Mouse (Mus musculus) CD8-positive naive resting alpha-beta T cell, adult 2 months (primary cell): ENCODE data around the gene Ezh2.
"Not testable (repeated sequence)": the region's sequence is repeated elsewhere in the genome, so short reads cannot be mapped to it uniquely, and the experiment has no call there.

Experiments used
- DNase-seq, 2 experiments: peaks; one replicate each; pipeline ENCODE4 v3.0.0; 2022; ENCODE audit warnings: low read depth in 2 of 2, low spot score in 2 of 2

The Ezh2 gene

DNA sequence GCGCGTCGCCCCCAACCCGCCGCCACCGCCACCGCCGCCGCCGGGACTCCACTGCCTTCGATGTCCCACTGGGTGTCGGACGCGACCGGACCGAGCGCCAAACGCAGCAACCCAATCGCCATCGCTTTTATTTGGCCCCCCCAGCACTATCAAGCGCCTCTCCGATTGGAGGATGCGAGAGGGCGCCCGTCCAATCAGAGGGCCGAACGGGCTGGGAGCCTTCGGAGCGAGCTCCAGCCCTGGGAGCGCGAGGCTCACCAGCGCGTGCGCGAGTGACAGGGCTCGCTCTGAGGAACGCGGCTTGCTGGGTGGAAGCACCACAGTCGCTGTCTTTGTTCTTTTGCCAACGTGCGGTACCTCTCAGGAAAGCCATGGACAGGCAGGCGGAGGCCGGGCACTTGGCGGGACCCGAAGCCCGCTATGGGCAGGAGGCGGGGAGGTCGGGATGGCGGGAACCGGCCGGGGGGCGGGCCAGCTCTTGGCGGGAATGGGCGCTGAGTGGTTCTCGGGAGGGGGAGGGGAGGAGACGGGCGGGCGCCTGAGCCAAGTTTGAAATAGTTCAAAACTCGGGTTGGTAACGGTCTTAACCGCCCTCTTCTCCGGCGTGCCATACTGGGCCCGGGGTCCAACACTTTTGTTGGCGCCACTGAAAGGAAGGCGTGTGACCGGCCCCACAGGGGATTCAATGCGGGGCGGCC lies at the start of gene Ezh2:
Gene Ezh2, minus strand, starts transcription at position 416 of the 698 bp plus-strand sequence.
- peak; percentile 92 for DNase-seq

DNA sequence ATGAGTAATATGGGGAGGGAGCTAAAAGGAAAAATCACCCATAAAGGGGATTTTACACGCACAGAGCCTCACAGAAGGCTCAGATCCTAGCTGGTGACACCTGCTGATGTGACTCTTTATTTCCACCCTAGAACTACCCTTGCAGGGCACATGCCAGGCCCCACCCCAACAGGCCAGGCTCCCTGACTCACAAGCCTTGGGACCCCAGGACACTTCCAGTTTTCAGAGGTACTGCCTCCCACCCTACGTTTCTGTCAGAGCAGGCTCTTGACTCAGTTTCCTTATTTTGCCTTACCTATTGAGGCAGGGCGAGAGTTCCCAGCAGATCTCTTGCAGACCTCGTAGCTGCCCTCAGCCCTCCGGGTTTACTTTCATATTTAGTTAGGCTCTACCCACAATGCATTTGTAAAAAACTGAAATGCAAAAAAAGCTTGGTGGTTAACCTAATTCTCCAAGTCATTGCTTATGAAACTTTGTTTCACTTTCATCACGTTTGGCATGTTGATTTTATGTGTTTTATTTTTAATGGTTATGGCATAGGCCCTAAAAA lies 41.5 kb upstream of the Ezh2 start:
- DNase-seq: peak; percentile 35 to 61

DNA sequence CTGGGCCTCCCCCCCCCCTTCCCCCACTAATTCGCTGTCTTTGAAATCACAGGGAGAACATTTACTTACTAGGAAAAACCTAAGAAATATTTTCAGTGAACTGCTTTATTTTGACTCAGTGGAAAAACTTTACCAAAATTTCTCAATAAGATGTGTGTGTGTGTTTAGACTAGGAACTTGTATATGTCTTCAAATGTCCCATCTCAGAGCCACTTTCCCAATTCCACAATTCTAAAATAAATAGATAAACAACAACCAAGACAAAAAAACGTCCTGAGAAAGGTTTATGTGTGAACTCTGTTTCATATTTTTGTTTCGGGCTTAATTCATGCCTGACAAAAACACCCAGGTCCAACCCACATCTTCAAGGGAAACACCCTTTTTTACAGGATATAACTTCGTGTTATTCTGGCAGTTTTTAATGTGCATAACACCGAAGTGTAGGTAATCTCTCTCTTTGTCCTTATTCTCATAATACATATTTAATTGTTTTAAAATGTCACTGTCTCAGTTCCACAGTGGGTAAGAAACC lies 40.9 kb upstream of the Ezh2 start:
- no peak for DNase-seq

DNA sequence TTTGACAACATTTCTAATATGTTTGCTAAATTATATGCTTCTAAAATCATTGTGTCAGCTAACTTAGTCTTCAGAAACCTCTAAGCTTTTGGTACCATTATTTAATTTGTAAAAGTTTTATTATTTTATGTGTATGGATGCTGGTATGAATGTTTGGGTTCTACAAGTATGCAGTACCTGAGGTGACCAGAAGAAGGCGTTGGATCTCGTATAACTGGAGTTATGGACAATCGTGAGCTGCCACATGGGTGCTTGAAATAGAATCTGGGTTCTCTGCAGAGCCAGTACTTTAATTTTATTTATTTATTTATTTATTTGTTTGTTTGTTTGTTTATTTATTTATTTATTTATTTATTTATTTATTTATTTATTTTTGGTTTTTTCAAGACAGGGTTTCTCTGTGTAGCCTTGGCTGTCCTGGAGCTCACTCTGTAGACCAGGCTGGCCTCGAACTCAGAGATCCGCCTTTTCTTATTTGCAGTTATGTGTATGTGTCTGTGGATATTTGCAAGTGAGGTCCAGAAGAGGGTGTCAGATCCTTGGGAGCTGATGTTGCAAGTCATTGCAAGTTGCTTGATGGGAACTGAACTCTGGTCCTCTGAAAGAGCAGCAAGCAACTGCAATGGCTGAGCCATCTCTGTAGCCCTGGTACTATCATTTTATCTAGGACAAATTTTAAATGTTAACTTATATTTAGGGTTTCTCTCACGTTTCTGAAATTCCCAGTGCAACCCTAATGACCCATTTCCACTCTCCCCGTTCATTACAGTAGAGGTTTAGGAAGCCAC lies 40.3 kb upstream of the Ezh2 start:
- DNase-seq: no peak

GRCm38 (mm10) chr6:47633467-47633866 lies 38.3 kb upstream of the Ezh2 start:
- no peak for DNase-seq

DNA sequence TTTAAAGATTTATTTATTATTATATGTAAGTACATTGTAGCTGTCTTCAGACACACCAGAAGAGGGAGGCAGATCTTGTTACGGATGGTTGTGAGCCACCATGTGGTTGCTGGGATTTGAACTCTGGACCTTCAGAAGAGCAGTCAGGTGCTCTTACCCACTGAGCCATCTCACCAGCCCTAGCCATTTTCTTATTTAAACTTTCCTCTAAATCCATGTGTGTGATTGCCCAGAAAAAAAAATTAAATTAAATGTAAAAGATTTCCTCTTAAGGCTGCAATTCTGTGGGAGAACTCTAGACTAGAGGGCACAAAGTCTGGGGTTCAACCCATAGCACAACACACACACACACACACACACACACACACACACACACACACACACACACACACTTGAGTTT lies 34.9 kb upstream of the Ezh2 start:
- DNase-seq: not testable (repeated sequence)

- no peak for DNase-seq
Measured at GRCm38 (mm10) chr6:47627978-47628377, 32.8 kb upstream of the Ezh2 start.

- DNase-seq: not testable (repeated sequence)
Measured at GRCm38 (mm10) chr6:47626976-47627375, 31.8 kb upstream of the Ezh2 start.

DNA sequence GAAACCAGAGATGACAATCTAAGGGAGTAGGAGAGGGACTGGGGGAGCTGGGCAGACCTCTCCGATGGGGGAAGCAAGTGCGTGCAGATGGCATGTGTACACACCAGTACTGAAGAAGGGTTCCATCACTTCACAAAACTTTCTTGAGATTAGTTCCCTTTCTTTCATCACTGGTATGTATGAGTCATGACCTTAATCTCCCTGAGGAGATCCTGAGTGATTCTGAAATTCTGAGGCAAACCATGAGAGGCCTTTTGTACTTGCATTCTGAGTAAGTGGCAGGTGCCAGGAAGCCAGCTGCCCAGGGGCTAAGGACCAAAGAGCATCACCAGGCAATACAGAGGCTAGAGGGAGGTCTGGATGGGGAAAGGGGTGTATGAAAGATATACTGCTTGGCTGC lies 25.9 kb upstream of the Ezh2 start:
- DNase-seq: no peak

- DNase-seq: not testable (repeated sequence)
Measured at GRCm38 (mm10) chr6:47608306-47608705, 13.2 kb upstream of the Ezh2 start.

GRCm38 (mm10) chr6:47601931-47602330 lies 6.8 kb upstream of the Ezh2 start:
- no peak for DNase-seq

- DNase-seq: no peak
Measured at GRCm38 (mm10) chr6:47595696-47596095, 555 bp upstream of the Ezh2 start.

GRCm38 (mm10) chr6:47594141-47594835 lies 853 bp downstream of the Ezh2 start:
- peak; percentile 49 to 56 for DNase-seq

GRCm38 (mm10) chr6:47593590-47593989 lies 1.6 kb downstream of the Ezh2 start:
- no peak for DNase-seq

DNA sequence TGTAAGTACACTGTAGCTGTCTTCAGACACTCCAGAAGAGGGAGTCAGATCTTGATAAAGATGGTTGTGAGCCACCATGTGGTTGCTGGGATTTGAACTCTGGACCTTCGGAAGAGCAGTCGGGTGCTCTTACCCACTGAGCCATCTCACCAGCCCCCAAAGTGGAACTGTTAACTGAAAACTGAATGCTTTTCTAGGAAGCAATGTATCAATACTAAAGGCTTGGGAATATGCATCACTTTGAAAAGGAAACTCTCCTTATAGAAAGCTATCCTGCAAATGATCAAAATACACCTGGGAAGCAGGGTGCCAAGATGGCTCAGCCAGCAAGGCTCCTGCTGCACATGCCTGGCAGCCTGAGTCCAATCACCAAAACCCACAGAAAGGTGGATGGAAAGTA lies 7.8 kb downstream of the Ezh2 start:
- not testable (repeated sequence) for DNase-seq

GRCm38 (mm10) chr6:47572887-47573286 lies 22.3 kb downstream of the Ezh2 start:
- no peak for DNase-seq

DNA sequence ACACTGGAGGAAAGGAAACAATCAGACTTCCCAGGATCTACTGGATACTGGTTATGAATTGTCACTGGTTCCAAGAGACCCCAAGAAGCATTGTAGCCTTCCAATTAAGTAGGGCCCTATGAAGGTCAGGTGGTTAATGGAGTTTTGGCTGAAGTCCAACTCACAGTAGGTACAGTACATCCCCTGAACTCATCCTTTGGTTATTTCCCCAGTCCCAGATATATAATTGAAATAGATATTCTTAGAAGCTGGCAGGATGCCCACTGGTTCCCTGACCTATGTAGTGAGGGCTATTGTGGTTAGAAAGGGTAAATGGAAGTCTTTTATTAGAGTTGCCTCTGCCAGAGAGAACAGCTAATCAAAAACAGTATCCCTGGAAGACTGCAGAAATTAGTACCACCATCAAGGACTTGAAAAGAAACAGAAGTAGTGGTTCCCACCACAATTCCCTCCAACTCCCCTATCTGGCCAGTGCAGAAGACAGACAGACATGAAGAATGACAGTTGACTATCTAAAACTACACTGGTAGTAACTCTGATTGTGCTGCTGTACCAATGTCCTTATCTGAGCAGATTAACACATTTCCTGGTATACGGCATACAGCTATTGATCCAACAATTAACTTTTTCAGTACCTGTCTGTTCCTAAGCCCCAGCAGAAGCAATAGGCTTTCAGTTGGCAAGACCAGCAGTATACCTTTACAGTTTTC lies 29.7 kb downstream of the Ezh2 start:
- DNase-seq: no peak

GRCm38 (mm10) chr6:47561426-47561825 lies 33.7 kb downstream of the Ezh2 start:
- peak in 1 of 2 experiments; percentile 1 for DNase-seq

DNA sequence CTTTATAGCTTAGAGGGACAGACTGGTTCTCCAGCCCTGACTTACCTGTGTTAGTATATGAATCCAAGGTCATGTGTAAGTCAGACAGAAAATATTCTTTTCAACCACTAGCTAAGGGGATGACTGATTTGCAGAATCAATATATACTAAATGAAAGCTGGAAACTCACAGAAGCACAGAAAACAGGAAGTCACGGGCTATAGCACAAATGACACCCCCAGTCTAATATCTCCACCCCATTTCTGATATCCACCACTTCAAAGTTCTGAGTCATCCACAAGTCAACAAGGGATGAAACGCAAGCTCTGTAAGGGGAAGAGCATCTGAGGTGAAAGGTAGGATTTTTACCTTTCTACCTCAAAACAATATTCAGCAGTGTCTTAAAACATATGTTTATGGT lies 34.3 kb downstream of the Ezh2 start:
- no peak for DNase-seq

DNA sequence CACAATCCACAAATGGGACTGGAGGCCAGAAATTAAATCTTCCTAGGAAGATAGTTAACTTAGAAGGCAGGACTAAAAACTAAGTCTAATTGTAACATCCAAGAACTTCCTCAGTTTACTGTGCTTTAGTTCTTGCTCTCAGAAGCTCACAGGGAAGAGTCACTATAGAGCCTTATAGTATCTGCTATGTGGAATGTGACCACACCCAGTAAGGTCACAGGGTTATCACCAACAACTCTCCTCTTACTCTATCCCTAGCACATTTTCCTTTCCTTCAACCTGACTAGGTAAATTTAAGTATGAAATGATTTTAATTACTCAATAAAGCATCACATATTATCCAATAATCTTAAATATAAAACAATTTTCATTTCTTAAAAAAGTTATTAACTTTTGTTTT lies 34.7 kb downstream of the Ezh2 start:
- DNase-seq: no peak

- no peak for DNase-seq
Measured at GRCm38 (mm10) chr6:47559287-47559686, 35.9 kb downstream of the Ezh2 start.
